Mouse (Mus musculus): ENCODE data around the gene Mcpt9.
"Not testable (repeated sequence)": the region's sequence is repeated elsewhere in the genome, so short reads cannot be mapped to it uniquely, and the experiment has no call there.

The Mcpt9 gene

DNA sequence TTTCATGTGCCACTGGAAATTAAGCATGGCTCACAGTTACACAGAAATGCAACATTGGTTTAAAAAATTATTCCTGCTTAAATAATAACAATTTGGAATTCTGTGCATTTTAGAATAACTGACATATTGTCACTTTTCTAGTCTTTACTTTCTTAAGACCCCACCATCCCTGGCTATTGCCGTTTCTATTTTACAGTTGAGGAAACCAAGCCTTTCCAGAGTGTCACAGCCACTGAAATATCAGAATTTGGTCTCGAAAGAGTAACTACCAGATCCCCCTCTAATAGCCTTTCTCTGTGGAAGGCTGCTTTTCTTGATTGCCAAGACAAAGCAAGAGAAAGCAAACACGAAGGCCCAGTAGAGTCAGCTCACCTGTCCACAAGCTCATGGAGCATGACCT lies at the start of gene Mcpt9:
TSS of gene Mcpt9 (minus strand) at position 101 of the 400 bp plus-strand sequence.
- DNase-seq (ENCODE audit: inconsistent ontology term): not testable (repeated sequence)

DNA sequence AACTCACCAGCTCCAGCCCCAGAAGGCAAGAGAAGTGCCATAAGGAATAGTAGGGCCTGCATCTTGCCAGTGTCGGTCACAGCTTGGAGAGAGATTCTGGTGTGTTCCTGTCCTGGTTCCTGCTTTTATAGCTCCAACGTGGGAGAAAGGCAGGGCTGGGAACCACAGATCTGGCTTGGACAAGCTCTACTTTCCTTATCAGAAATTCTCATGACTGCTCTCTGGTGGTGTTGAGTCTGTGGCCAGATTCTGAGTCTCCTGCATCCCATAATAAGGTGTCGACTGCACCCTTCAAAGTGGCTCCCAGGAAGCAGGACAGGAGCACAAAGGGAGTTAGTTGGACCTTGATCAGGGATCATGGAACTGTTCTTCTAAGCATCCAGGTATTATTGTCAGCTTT lies 31.9 kb upstream of the Mcpt9 start, which contains the start of gene Mcpt4:
TSS of gene Mcpt4 (minus strand) at position 101 of the 400 bp plus-strand sequence.
- not testable (repeated sequence) for DNase-seq (ENCODE audit: inconsistent ontology term)

DNA sequence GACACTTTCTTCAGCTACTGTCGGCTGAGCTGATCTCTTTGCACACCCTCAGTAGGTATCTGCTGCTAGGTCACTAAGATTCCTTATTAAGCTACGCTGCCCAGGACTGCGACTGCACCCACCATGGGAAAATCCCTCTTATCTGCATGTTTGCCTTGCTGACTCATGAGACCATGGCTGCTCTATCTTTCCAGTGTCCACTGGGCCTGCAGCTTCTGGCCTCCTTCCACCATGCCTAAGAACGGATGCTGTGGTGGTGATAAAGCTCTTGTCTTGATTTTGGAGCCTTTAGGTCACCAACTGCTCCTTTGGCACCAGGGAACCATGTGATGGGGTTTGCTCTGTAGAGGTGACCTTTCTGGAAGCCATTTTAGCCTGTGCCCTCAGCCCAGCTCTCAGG lies 27.4 kb upstream of the Mcpt9 start:
- no peak for DNase-seq (ENCODE audit: inconsistent ontology term)

DNA sequence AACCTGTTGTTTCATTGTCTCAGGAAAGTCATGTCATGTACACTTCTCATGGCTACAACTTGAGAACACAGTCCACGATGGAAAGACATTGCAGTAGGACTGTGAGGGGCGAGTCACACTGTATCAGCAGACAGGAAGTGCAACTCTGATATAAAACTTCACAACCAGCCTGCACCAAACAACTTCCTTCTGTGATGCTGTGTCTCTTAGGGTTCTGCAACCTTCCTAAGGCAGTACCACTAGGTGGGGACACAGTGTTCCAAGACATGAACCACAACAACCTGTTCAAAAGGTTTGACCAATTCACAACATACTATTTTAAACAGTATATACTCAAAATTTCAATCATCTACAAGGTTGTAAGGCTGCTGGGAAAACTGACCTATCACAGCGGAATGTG lies 25.1 kb upstream of the Mcpt9 start:
- no peak for DNase-seq (ENCODE audit: inconsistent ontology term)

DNA sequence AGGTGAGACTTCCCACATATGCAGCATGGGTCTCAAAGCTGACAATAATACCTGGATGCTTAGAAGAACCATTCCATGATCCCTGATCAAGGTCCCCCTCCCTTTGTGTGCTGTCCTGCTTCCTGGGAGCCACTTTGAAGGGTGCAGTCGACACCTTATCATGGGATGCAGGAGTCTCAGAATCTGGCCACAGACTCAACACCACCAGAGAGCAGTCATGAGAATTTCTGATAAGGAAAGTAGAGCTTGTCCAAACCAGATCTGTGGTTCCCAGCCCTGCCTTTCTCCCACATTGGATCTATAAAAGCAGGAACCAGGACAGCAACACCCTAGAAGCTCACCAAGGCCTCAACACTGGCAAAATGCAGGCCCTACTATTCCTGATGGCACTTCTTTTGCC lies 11.5 kb upstream of the Mcpt9 start, which contains the start of gene Mcpt2:
TSS of gene Mcpt2 (plus strand) at position 250 of the 400 bp plus-strand sequence.
- DNase-seq (ENCODE audit: inconsistent ontology term): not testable (repeated sequence)

DNA sequence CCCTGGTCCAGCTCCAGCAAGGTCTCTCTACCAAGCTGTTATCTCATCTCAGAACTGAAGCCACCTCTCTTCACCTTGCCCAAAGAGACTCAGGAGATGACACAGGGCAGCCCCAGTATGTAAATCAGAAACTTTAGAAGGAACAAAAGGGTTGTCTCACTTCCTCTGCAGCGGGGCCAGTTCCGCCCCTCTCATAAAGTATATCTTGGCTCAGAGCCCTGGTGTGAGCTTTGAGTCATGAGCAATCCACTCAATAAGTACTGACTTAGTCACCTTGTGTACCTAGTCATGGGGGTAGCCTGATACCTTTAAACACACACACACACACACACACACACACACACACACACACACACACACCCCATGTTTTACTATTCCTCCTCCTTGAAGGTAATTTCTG lies 4.1 kb upstream of the Mcpt9 start:
- no peak for DNase-seq (ENCODE audit: inconsistent ontology term)

DNA sequence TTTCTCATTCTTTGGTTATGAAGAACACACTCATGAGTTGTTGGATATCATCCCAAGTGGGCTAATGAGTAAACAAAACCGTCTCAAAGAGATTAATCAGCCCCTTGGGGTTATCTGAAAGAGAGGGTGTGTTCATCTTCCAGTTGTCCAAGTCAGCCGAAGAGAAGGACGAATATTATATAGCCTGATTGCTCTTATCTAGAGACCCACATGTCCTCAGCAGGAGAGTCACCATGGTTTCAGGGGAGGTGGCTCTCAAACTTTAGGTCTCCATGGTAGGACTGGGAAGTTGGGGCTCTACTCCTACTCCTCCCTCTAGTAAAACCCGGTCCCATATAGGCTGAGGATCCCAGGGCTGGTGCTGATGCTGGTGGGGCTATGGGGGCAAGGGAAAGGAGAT lies 9.0 kb downstream of the Mcpt9 start:
- not testable (repeated sequence) for DNase-seq (ENCODE audit: inconsistent ontology term)

DNA sequence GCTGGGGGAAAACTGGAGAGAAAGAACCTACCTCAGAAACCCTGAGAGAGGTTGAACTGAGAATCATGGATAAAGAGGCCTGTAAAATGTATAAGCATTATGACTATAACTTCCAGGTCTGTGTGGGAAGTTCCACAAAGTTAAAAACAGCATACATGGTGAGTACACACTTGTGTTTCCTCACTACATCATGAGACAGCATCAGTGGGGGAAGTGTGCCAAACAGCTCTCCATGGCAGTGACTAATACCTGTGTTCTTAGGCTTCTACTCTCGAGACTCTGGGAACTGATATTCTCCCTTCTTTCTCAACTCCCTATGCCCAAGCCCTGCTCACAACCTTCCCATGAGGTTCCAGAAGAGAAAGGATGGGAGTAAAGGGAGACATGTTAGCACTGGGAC lies 10.8 kb downstream of the Mcpt9 start:
- no peak for DNase-seq (ENCODE audit: inconsistent ontology term)

DNA sequence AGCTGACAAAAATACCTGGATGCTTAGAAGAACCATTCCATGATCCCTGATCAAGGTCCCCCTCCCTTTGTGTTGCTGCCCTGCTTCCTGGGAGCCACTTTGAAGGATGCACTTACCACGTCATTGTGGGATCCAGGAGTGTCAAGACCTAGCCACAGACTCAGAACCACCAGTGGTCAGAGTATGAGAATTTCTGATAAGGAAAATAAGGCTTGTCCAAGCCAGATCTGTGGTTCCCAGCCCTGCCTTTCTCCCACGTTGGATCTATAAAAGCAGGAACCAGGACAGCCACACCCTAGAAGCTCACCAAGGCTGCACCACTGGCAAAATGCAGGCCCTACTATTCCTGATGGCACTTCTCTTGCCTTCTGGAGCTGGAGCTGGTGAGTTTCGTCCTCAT lies 12.6 kb downstream of the Mcpt9 start, which contains the start of gene Mcpt1:
TSS of gene Mcpt1 (plus strand) at position 301 of the 400 bp plus-strand sequence.
- DNase-seq (ENCODE audit: inconsistent ontology term): not testable (repeated sequence)

DNA sequence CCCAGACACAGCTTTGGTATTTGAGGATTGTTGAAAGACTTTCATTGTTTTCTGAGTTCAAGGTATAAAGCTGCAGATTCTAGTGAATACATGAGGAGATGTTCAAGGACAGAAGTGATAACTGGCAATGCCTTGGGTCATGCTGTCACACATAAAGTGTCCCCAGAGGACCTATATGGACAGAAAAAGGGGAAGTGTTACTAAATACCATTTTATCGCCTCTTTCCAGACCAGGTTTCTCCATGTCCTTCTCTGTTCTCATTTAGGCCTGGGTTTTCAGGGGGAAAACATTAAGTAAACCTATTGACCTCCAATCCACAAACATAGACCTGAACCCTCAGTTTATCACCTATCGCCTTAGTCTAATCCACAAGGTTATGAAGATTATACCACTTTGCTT lies 16.4 kb downstream of the Mcpt9 start:
- no peak for DNase-seq (ENCODE audit: inconsistent ontology term)

DNA sequence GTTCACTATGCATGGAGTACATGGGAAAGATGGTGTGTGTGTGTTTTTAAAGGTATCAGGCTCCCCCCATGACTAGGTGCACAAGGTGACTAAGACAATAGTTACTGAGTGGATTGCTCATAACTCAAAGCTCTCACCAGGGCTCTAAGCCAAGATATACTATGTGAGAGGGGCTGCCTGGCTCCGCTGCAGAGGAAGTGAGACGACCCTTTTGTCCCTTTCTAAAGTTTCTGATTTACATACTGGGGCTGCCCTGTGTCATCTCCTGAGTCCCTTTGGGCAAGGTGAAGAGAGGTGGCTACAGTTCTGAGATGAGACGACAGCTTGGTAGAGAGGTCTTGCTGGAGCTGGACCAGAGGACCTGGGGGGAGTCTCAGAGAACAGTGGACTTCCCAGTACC lies 17.1 kb downstream of the Mcpt9 start:
- no peak for DNase-seq (ENCODE audit: inconsistent ontology term)

DNA sequence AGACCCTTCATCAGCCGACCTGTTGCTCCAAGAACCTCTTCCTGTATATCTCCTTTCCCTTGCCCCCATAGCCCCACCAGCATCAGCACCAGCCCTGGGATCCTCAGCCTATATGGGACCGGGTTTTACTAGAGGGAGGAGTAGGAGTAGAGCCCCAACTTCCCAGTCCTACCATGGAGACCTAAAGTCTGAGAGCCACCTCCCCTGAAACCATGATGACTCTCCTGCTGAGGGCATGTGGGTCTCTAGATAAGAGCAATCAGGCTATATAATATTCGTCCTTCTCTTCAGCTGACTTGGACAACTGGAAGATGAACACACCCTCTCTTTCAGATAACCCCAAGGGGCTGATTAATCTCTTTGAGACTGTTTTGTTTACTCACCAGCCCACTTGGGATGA lies 42.8 kb downstream of the Mcpt9 start:
- DNase-seq (ENCODE audit: inconsistent ontology term): not testable (repeated sequence)
